Mouse (Mus musculus): ENCODE measurements around the gene Cyp4f16.
"Not testable (repeated sequence)": the region's sequence is repeated elsewhere in the genome, so short reads cannot be mapped to it uniquely, and the experiment has no call there.

The Cyp4f16 gene

GRCm38 (mm10) chr17:32536051-32536866 lies at the start of gene Cyp4f16:
Cyp4f16 (plus strand) TSS chr17:32536558.
- peak; percentile 95 for DNase-seq (ENCODE audit: low read depth, low spot score)

- no peak for DNase-seq (ENCODE audit: low read depth, low spot score)
Measured at GRCm38 (mm10) chr17:32492349-32492980, 43.9 kb upstream of the Cyp4f16 start.

- peak; percentile 89 for DNase-seq (ENCODE audit: low read depth, low spot score)
Measured at GRCm38 (mm10) chr17:32494601-32495000, 41.8 kb upstream of the Cyp4f16 start.

- not testable (repeated sequence) for DNase-seq (ENCODE audit: low read depth, low spot score)
Measured at GRCm38 (mm10) chr17:32500511-32500910, 35.8 kb upstream of the Cyp4f16 start.

- DNase-seq (ENCODE audit: low read depth, low spot score): peak; percentile 87
Measured at GRCm38 (mm10) chr17:32501051-32501450, 35.3 kb upstream of the Cyp4f16 start.

GRCm38 (mm10) chr17:32503111-32503510 lies 33.2 kb upstream of the Cyp4f16 start:
- peak; percentile 9 for DNase-seq (ENCODE audit: low read depth, low spot score)

- DNase-seq (ENCODE audit: low read depth, low spot score): peak; percentile 64
Measured at GRCm38 (mm10) chr17:32505851-32506728, 30.3 kb upstream of the Cyp4f16 start, which contains the start of gene Cyp4f17. Cyp4f17 (plus strand) TSS chr17:32506050.

GRCm38 (mm10) chr17:32506729-32507245 lies 29.6 kb upstream of the Cyp4f16 start:
- no peak for DNase-seq (ENCODE audit: low read depth, low spot score)

- DNase-seq (ENCODE audit: low read depth, low spot score): no peak
Measured at GRCm38 (mm10) chr17:32516126-32516525, 20.2 kb upstream of the Cyp4f16 start.

- DNase-seq (ENCODE audit: low read depth, low spot score): no peak
Measured at GRCm38 (mm10) chr17:32521981-32522380, 14.4 kb upstream of the Cyp4f16 start.

- no peak for DNase-seq (ENCODE audit: low read depth, low spot score)
Measured at GRCm38 (mm10) chr17:32522386-32522785, 14.0 kb upstream of the Cyp4f16 start.

GRCm38 (mm10) chr17:32522816-32523215 lies 13.5 kb upstream of the Cyp4f16 start:
- DNase-seq (ENCODE audit: low read depth, low spot score): no peak

- no peak for DNase-seq (ENCODE audit: low read depth, low spot score)
Measured at GRCm38 (mm10) chr17:32523895-32524294, 12.5 kb upstream of the Cyp4f16 start.

GRCm38 (mm10) chr17:32526341-32526740 lies 10.0 kb upstream of the Cyp4f16 start:
- DNase-seq (ENCODE audit: low read depth, low spot score): not testable (repeated sequence)

GRCm38 (mm10) chr17:32527748-32528147 lies 8.6 kb upstream of the Cyp4f16 start:
- no peak for DNase-seq (ENCODE audit: low read depth, low spot score)

- peak; percentile 72 for DNase-seq (ENCODE audit: low read depth, low spot score)
Measured at GRCm38 (mm10) chr17:32528408-32529337, 7.7 kb upstream of the Cyp4f16 start.

- not testable (repeated sequence) for DNase-seq (ENCODE audit: low read depth, low spot score)
Measured at GRCm38 (mm10) chr17:32532356-32532755, 4.0 kb upstream of the Cyp4f16 start.

GRCm38 (mm10) chr17:32534068-32534467 lies 2.3 kb upstream of the Cyp4f16 start:
- DNase-seq (ENCODE audit: low read depth, low spot score): no peak

GRCm38 (mm10) chr17:32536867-32537250 lies 501 bp downstream of the Cyp4f16 start:
- DNase-seq (ENCODE audit: low read depth, low spot score): peak; percentile 76

- DNase-seq (ENCODE audit: low read depth, low spot score): not testable (repeated sequence)
Measured at GRCm38 (mm10) chr17:32544792-32545191, 8.4 kb downstream of the Cyp4f16 start.

Data from 3T3-L1 (cell line).